Mouse (Mus musculus) urinary bladder, adult 2 months (tissue): Measurements from ENCODE around the gene Trim16. TPM values are rescaled to one million over a fixed set of nuclear protein-coding genes. Genes with fewer than 3 reads are reported as not detected.

Experiments
- DNase-seq: peaks from one replicate; pipeline ENCODE4 v3.0.0; 2022; ENCODE audit warnings: low spot score
- polyA plus RNA-seq: library from polyadenylated mRNA; depleted of rRNA; stranded (reverse); fragments of >200 nt; gene quantifications from 2 replicates; pipeline ENCODE4 v1.2.3, GENCODE M21; 2012; rRNA removed

The Trim16 gene
- 23.3 and 33.0 TPM in 2 replicates for polyA plus RNA-seq

GRCm38 (mm10) chr11:62820059-62820541, at the start of gene Trim16:
TSS of gene Trim16 (plus strand) at chr11:62820231.
- DNase-seq, result peak; percentile 58

DNA sequence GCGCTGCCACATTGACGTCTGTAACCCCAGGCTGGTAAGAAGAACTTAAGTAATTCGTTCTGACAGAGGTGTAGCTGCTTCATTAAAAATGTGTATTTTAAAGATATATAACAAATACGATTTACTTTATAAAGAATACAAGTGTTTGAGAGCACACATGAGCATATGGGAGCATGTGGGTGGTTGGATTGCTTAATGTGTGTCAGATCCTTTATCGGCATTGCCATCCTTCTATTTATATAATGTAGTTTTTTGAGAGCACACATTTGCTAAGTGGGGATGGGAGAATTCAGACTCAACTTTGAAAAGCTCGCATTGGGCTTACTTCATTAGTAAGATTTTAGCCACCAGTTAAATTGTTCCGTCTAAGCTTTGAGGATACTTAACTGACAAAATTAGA, 43.5 kb upstream of the Trim16 start:
- DNase-seq, result no peak

DNA sequence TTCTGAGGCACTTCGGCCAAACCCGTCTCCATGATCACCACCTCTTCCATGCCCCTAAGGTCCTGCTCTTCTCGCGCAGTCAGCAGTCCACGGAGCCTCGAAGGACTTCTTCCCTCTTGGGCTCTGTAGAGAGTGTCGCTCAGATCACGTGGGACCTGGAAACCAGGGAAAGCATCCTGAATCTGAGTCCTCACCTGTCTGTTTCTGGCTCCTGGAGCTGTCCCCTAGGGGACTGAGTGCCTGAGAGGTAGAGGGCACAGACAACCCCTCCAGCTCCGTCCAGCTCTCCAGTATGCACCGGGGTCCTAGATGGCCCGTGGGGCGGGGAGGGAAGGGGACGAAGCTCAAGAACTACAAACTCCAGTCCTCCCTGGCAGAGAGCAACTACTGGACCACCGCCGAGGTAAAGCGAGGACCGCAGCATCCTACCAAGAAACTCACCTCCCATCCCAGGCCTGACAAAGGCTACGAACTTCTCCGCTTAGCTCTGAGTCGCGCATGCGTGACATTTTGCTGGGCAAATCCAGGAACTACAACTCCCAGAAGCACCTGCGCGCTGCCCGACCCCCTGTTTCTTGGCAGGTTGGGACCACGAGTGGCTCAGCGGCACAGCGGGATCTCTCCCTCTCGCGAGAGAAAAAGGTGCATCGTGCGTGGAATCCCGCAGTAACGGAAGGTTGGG, 31.0 kb upstream of the Trim16 start, which contains the start of gene Zfp286:
Gene Zfp286, minus strand, starts transcription at position 528 of the 682 bp plus-strand sequence.
- peak; percentile 36 for DNase-seq

DNA sequence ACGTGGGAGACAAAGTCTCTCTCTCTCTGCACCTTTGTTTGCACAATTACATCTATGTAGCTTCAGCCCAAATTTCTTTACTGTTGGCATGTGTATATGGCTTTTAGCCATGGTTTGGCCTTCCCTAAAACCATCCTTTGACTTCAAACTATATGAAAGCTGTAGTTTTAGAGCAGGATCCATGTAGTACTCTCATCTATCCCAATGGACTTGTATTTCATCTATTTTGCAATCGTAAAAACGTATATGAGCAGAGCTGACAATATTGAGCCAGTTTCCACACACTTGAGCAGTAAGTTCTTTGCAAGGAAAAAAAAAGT, 30.5 kb upstream of the Trim16 start:
- no peak for DNase-seq

DNA sequence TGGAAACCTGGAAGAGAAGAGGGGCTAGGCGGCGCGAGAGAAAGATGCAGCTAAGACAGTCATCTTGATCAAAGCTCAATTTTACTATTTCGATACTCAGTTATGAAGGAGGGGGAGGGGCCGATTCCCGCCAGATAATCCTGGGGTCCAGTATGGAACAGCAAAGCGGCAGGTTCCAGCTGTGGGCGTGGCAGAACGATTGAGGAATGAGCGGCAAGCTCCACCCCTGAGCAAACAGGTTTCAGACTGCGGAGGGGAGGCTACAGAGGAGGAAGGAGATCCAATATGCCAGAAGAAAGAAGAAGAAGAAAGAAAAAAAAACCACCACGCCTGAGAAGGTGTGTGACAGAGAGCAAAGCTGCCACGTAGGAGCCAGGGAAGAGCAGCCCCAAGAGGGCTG, 15.9 kb upstream of the Trim16 start:
- DNase-seq, result no peak

DNA sequence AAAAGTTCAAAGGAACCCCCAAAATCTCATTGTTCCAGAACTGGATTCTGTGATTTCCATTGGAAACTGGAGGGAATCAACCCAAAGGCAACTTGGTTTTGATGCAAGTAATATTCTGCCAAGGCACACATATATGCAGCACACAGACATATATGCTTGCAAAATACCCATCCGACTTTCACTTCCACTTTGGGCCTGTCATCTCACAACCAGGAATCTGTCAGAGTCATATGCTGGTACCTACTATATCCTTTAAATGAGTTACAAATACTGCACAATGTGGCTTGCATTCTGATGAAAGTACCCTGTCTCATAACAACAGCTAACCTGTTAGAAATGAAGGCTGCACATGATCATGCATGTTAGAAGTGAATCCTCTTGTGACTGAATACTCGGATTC, 12.1 kb upstream of the Trim16 start:
- DNase-seq, result no peak

GRCm38 (mm10) chr11:62809201-62809600, 10.8 kb upstream of the Trim16 start:
- DNase-seq, result no peak

DNA sequence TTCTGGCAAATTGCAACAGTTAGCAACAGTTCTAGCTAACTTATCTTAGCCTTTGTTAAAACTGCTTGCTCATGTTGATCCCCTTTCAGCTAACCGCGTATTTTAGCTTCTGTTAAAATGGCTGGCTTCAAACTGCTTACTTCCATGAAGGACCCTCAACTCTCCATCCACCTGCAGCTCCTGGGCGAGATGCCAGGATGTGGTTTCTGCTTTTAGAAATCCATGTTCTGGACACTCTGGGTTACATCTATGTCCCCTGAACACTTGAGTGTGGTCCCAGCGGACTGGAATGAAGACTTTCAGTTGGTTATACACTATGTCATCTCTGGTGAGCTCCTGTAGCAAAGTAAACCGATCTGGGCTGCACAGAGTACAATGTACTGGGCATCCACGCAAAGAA, 7.8 kb upstream of the Trim16 start:
- DNase-seq, result no peak

DNA sequence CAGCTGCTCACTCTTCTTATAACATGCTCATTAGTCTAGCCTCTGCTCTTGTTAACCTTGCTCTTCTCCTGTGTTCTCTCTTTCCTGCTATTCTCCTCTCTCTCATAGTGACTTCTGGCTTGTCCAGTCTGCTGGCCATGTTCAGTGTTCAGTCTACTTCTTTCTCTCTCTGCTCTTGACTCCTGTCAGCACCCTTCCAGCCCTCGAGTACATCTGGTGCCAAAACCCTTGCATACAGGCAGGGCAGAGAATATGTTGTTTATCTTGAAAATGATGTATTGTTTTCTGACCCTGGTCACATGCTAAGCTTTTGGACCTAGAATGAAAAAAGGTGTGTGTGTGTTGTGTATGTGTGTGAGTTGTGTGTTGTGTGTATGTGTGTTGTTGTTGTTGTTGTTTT, 6.5 kb upstream of the Trim16 start:
- DNase-seq, result no peak

GRCm38 (mm10) chr11:62813970-62814624, 5.9 kb upstream of the Trim16 start:
- DNase-seq, result no peak

DNA sequence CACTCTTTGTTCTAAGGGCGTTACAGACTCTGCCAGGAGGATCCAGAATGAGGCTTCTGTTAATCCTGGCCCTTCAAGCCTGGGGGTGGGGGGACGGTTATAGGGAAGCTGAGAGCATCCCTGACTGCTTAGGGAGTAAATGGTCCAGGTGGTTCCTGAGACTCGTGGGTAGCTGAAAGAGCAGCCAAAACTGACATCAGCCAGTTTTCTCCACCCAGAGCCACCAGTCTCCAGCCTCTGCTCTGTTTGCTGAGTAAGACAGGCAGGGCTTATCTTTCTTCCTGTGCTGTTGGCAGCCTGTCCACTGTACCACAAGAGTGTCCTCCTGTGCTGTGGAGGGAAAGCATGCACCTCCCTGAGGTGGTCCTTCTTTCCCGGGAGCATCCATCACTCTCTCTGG, 5.4 kb upstream of the Trim16 start:
- DNase-seq, result no peak

DNA sequence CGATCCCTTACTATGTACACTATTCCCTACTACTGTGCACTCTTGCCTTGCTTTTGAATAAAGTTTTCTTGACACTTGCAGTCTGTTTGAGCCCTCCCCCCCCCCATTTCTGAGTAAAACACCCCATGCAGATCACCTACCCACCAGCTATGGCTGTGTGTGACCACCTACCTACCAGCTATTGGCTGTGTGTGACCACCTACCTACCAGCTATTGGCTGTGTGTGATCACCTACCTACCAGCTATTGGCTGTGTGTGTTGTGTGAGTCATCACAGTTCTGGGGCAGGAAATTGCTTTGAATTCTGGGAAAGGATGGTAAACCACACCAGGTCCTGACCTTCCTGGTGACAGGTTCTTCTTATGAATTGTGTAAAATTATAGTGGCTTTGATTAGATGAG, 4.6 kb upstream of the Trim16 start:
- no peak for DNase-seq

DNA sequence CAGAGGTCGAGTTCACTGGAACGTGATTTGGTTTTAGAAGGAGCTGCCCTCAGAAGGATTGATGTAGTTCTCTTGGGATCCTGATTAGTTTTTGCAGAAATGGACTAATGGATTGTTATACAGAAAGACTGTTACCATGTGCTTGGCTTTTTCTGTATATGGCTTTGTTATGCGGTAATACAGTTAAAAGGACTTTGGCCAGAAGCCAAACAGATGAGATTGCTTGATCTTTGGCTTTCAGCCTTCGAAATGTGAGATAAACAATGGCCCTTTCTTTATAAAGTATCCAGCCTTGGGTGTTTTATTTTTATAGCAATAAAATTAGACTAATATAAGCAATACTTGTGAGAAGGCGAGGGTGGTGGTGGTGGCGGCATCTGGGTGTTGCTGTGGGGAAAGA, 3.4 kb upstream of the Trim16 start:
- DNase-seq, result no peak

- DNase-seq, result no peak
These were observed 858 bp upstream of the Trim16 start for GRCm38 (mm10) chr11:62819059-62819686.

GRCm38 (mm10) chr11:62820661-62821437, 818 bp downstream of the Trim16 start:
- DNase-seq, result peak; percentile 43

GRCm38 (mm10) chr11:62821893-62822292, 1.9 kb downstream of the Trim16 start:
- no peak for DNase-seq

DNA sequence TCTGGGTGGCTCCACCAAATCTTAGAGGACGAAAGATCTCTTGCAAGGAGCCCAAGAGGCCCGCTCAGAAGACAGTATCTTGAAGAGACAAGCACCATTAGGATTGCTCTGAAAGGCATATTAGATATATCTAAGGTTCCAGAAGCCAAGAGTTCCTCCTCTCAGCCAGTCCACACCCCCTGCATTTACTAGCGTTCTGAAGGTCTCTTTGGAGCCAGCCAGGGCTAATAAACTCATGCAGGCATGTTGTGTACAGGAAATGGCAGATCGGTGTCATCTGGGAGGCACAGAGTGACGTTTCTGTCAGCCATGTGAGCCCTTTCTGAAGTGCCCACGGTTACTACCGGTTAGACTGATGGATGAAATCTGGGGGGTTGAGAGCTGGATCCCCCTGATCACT, 4.2 kb downstream of the Trim16 start:
- DNase-seq, result no peak

DNA sequence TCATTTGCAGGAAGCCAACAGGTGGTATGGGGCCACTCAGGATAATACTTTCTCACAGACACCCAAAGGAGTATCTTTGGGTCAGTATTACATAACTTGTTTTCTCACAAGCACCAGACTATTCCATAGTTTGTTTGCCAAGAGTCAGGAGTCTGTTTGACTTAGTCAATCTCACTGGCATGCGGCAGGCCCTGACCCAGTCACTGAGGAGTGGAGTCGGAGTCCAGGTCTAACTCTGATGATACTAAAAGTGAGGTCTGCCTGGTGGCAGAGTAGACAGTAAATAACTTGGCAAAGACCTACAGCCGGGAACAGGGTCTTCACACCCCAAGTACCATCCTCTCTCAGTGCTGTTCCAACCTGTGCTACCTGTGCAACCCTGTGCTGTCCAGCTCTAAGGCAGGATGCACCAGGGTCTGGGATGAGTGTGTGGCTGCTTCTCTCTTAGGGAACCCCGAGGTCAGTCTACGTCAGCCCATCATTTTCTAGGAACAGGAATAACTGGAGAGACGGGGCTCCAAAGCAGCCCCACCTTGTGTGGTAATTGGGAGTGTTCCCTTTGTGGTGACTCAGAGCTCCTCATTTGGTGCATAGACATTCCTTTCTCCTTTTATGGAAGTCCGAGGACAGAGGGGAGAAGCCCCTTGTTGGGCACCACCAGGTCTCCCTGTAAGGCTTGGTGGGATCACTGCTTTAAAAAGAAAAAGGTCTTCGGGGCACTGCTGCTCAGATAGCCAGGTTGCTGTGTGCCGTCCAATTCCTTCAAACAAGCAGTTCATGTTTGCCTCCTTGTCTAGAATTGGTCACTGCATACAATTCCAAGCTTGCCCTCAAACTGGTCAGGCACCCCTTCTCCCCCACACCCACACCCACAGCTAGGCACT, 5.4 kb downstream of the Trim16 start:
- no peak for DNase-seq

- DNase-seq, result no peak
These were observed 6.2 kb downstream of the Trim16 start for GRCm38 (mm10) chr11:62826106-62826733.

DNA sequence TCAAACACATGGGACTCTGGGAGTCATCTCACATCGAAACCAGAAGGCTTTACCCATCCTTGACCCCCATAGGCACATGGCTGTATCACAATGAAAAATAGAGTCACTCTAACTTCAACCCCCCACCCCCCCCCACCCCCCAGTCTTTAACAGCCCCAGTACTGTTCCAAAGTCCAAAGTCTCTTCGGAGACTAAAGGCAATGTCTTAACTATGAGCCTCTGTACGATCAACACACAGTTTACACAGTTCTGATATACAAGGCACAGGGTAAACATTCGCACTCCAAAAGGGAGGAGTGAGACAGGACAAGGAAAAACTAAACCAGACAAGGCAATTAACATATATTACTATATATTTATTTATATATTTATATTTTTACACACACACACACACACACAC, 7.1 kb downstream of the Trim16 start:
- no peak for DNase-seq

DNA sequence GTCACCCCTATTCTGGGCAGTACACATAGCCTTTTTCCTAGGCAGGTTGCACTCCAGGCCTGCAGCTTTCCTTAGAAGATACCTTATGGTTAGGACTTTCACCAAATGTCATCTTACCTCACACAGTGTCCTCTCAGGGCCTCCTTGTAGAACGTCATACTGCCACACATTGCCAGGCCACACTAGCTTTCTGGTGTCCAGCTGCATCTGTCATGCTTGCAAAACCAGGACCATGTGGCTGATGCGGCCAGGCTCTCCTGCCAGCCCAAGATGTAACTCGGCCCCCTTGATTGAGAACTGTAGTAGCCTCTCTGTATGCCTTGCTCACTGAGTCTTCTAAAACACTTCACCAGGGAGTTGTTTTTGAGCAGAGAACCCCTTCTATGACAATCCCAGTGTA, 7.9 kb downstream of the Trim16 start:
- no peak for DNase-seq
